Mouse (Mus musculus) kidney, embryonic 15.5 days (tissue): ENCODE measurements at regions not wholly inside any gene's neighbourhood (a gene's known extent, or its start where the extent isn't known, plus 50 kb on each side); places are given as distances from the start of the nearest gene placed in this dataset.
A peak's percentile ranks its signal among the peaks of the same experiment; 100 is the strongest.

ENCODE experiments used
- ATAC-seq: fragments of 200-750 bp; cut with Nextera tagmentation; replicated peaks from 2 replicates; pipeline ENCODE4 v1.8.0; 2017; ENCODE audit warnings: moderate TSS enrichment; ENCODE audit not compliant: low FRiP score
- H3K27ac ChIP-seq: fragments of 300-500 bp; sonication (generic); 2 replicates; pipeline ENCODE4 v1.5.1; 2015; ENCODE audit warnings: mild to moderate bottlenecking, inconsistent platforms
- H3K27me3 ChIP-seq: fragments of 300-500 bp; sonication (generic); 2 replicates; pipeline ENCODE4 v1.6.1; 2015; ENCODE audit warnings: inconsistent platforms
- H3K36me3 ChIP-seq: fragments of 300-500 bp; sonication (generic); 2 replicates; pipeline ENCODE4 v1.6.1; 2015; ENCODE audit warnings: inconsistent platforms
- H3K4me1 ChIP-seq: fragments of 300-500 bp; sonication (generic); 2 replicates; pipeline ENCODE4 v1.6.1; 2015; ENCODE audit warnings: inconsistent platforms
- H3K4me2 ChIP-seq: fragments of 300-500 bp; sonication (generic); 2 replicates; pipeline ENCODE4 v1.6.1; 2015; ENCODE audit warnings: moderate library complexity, mild to moderate bottlenecking, inconsistent platforms
- H3K4me3 ChIP-seq: fragments of 300-500 bp; sonication (generic); replicated peaks from 2 replicates; pipeline ENCODE4 v1.5.1; 2015; ENCODE audit warnings: mild to moderate bottlenecking, inconsistent platforms
- H3K9ac ChIP-seq: fragments of 300-500 bp; sonication (generic); 2 replicates; pipeline ENCODE4 v1.6.1; 2015; ENCODE audit warnings: mild to moderate bottlenecking, inconsistent platforms
- H3K9me3 ChIP-seq: fragments of 300-500 bp; sonication (generic); replicated peaks from 2 replicates; pipeline ENCODE4 v1.6.1; 2016; ENCODE audit warnings: inconsistent platforms
- WGBS: fragments of 180-500 bp; shearing (Covaris S2); methylation state at CpG from one replicate; pipeline ENCODE4 v1.1.7; 2015; ENCODE audit warnings: mixed read lengths; 5-methylcytosine and 5-hydroxymethylcytosine counted together

GRCm38 (mm10) chr12:26867731-26868130, 398.7 kb downstream of the Cmpk2 start:
- H3K36me3 ChIP-seq = no peaks in the 10 kb centered on the region
- ATAC-seq = no peak
- no peaks in the 10 kb centered on the region for H3K9me3 ChIP-seq
- 0 out of 2 replicates have a peak, but pooled peaks cover 5% of the 10 kb centered on the region for H3K4me1 ChIP-seq
- no peak overlapping the region for H3K27ac ChIP-seq
- H3K27me3 ChIP-seq = no peaks in the 10 kb centered on the region
- 83% methylated on average over 6 of the region's 6 CpGs for WGBS
- H3K4me2 ChIP-seq = no peak overlapping the region
- no peak overlapping the region for H3K4me3 ChIP-seq
- H3K9ac ChIP-seq = no peak overlapping the region

DNA sequence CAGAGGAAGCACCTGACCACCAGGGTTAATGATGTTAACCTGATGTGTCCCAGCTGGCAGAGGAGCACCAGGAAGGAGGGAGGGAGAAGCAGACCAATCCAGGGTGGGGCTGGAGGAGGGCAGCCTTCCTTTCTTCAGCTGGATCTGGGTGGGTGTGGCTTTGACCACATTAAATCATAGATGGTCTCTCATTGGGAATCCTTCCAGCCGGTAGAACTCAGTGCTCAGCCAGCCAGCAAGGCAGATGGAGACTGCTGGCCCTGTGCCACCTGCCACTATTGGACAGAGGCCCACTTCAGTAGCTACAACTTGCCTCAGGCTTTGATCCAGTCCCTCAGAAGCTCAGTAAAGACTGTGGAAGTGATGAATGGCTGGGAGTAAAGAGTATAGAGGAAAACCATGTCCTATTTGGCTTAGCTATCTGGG, 386.1 kb downstream of the Cmpk2 start:
- Histone ChIP-seq H3K4me1 (peaks cover 9% of the 10 kb centered on the region), H3K9ac (no peak overlapping the region), H3K9me3 (no peaks in the 10 kb centered on the region), H3K4me2 (no peak overlapping the region), H3K36me3 (no peaks in the 10 kb centered on the region), H3K27ac (0 out of 2 replicates have a peak overlapping the region, but pooled peaks have one; percentile 27), H3K4me3 (no peak overlapping the region), H3K27me3 (no peaks in the 10 kb centered on the region)
- WGBS = 5% methylated on average over 1 of the region's 1 CpGs
- ATAC-seq = peak; percentile 91

DNA sequence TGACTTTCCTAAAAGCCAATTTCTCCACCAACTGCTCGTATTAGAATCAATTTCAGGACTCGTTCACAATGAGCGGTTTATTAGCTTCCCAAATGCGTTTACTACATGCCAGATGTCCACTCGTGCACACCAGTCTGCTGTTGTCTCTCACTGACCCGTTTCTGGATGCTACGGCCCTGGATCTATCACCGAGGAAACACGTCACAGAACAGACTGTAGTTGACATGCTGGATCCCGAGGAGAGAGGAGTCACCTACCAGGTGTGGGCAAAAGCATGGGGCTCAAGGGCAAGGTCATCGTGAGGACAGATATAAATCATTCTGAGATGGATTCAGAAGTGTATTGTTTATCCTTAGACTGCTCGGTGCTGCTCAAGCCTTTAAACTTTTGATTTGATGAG, 375.9 kb downstream of the Cmpk2 start:
- WGBS = 52% methylated on average over 12 of the region's 12 CpGs
- Histone ChIP-seq H3K4me2 (no peak overlapping the region), H3K4me1 (no peaks in the 10 kb centered on the region), H3K4me3 (no peak overlapping the region), H3K27ac (no peak overlapping the region), H3K9ac (no peak overlapping the region), H3K27me3 (no peaks in the 10 kb centered on the region), H3K36me3 (no peaks in the 10 kb centered on the region), H3K9me3 (no peaks in the 10 kb centered on the region)
- no peak for ATAC-seq

DNA sequence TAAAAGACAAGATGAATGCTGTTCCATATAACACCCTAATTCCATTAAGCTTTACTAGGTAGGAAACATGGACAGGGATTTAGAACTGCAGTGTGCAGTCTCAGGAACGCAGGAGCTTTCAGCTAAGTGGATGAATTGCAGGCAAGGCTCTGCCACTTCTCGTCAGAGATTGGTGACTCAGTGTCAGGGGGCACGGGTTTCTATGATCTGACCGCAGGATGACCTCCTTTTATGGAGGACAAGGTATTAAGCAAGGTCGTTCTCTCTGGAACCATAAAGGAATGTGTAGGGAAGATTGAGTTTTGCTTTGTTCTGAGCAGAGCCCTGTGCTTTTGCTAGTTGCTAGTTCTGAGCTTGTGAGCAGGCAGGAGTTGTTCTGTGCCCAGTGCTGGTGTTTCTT, 373.7 kb downstream of the Cmpk2 start:
- 7% methylated on average over 5 of the region's 5 CpGs for WGBS
- H3K9ac ChIP-seq = no peak overlapping the region
- no peaks in the 10 kb centered on the region for H3K4me1 ChIP-seq
- 0 out of 2 replicates have a peak overlapping the region, but pooled peaks have one; percentile 18 for H3K27ac ChIP-seq
- ATAC-seq = no peak
- H3K36me3 ChIP-seq = no peaks in the 10 kb centered on the region
- no peaks in the 10 kb centered on the region for H3K9me3 ChIP-seq
- H3K4me2 ChIP-seq = no peak overlapping the region
- no peak overlapping the region for H3K4me3 ChIP-seq
- no peaks in the 10 kb centered on the region for H3K27me3 ChIP-seq

- Histone ChIP-seq H3K4me2 (no peak overlapping the region), H3K4me3 (no peak overlapping the region), H3K27ac (no peak overlapping the region), H3K36me3 (no peaks in the 10 kb centered on the region), H3K4me1 (0 out of 2 replicates have a peak, but pooled peaks cover 3% of the 10 kb centered on the region), H3K9ac (no peak overlapping the region), H3K27me3 (no peaks in the 10 kb centered on the region), H3K9me3 (no peaks in the 10 kb centered on the region)
- no peak for ATAC-seq
- WGBS = 75% methylated on average over 3 of the region's 3 CpGs
Observed at GRCm38 (mm10) chr12:26821257-26821968, 352.4 kb downstream of the Cmpk2 start.

- Histone ChIP-seq H3K27me3 (no peaks in the 10 kb centered on the region), H3K9me3 (no peaks in the 10 kb centered on the region), H3K36me3 (no peaks in the 10 kb centered on the region), H3K9ac (no peak overlapping the region), H3K27ac (no peak overlapping the region), H3K4me1 (0 out of 2 replicates have a peak, but pooled peaks cover 3% of the 10 kb centered on the region), H3K4me3 (no peak overlapping the region), H3K4me2 (no peak overlapping the region)
- no peak for ATAC-seq
- 81% methylated on average over 3 of the region's 3 CpGs for WGBS
Observed at GRCm38 (mm10) chr12:26817866-26818265, 348.9 kb downstream of the Cmpk2 start.

DNA sequence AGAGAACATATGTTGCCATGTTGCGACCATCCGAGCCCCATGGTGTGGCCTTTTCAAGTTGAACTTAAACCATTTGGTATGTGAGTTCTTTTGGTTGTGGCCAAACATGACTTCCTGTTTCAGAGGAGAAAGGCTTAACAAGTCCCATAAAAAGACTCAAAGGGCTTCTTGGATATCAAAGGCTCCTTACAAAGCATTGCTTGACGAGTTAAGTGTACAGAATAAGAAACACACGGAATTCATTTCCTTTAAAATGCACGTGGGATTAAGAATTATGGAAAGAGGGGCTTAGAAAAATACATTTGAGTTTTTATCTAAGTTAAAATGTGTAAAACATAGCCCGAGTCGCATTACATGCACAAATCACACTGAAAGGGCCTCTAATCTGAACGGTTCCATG, 346.8 kb downstream of the Cmpk2 start:
- Histone ChIP-seq H3K9ac (no peak overlapping the region), H3K4me1 (no peaks in the 10 kb centered on the region), H3K27ac (no peak overlapping the region), H3K36me3 (no peaks in the 10 kb centered on the region), H3K27me3 (no peaks in the 10 kb centered on the region), H3K9me3 (no peaks in the 10 kb centered on the region), H3K4me2 (no peak overlapping the region), H3K4me3 (no peak overlapping the region)
- ATAC-seq = no peak
- 60% methylated on average over 8 of the region's 8 CpGs for WGBS

DNA sequence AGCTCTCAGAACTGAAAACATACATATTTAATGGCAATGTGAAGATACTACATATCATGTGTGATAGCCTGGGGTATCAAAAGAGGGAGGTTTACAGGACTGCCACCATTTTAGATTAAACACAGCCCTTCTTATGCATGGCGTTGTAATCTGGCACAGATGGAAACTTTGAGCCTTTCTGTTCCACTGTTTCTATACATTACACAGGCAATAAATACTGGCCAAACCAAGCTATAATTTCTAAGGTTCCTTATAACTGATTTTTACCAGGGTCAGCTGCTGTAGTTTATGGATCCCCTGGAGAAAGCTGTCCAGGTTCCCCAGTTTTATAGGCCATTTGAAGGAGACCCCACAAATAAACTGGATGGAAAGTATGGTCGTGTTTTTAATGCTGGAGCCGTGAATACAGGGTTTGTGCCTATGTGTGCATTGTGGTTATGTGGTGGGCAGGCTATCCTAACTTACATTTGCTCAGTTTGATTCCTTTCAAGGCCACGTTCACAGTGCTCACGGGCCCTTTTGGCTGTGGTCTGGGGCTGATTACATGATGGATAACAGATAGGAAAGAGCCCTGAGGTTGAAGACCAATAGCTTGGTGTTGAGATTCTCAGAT, 341.7 kb downstream of the Cmpk2 start:
- H3K4me3 ChIP-seq = no peak overlapping the region
- H3K27ac ChIP-seq = no peak overlapping the region
- H3K4me1 ChIP-seq = peaks cover 6% of the 10 kb centered on the region
- no peaks in the 10 kb centered on the region for H3K9me3 ChIP-seq
- no peak overlapping the region for H3K9ac ChIP-seq
- H3K27me3 ChIP-seq = no peaks in the 10 kb centered on the region
- H3K4me2 ChIP-seq = no peak overlapping the region
- WGBS = 83% methylated on average over 5 of the region's 5 CpGs
- ATAC-seq = no peak
- H3K36me3 ChIP-seq = no peaks in the 10 kb centered on the region

GRCm38 (mm10) chr12:26809670-26810069, 340.7 kb downstream of the Cmpk2 start:
- Histone ChIP-seq H3K4me2 (no peak overlapping the region), H3K9ac (no peak overlapping the region), H3K36me3 (no peaks in the 10 kb centered on the region), H3K4me3 (no peak overlapping the region), H3K9me3 (no peaks in the 10 kb centered on the region), H3K27ac (no peak overlapping the region), H3K4me1 (peaks cover 6% of the 10 kb centered on the region), H3K27me3 (no peaks in the 10 kb centered on the region)
- WGBS = 5% methylated on average over 4 of the region's 4 CpGs
- peak; percentile 70; the same call in 1 of the 2 replicates for ATAC-seq

GRCm38 (mm10) chr12:26802542-26802941, 333.5 kb downstream of the Cmpk2 start:
- no peak for ATAC-seq
- 91% methylated on average over 5 of the region's 5 CpGs for WGBS
- H3K36me3 ChIP-seq = no peaks in the 10 kb centered on the region
- H3K27ac ChIP-seq = no peak overlapping the region
- H3K4me3 ChIP-seq = no peak overlapping the region
- H3K4me2 ChIP-seq = no peak overlapping the region
- no peaks in the 10 kb centered on the region for H3K4me1 ChIP-seq
- no peaks in the 10 kb centered on the region for H3K27me3 ChIP-seq
- no peak overlapping the region for H3K9ac ChIP-seq
- H3K9me3 ChIP-seq = no peaks in the 10 kb centered on the region

- Histone ChIP-seq H3K9ac (no peak overlapping the region), H3K4me1 (no peaks in the 10 kb centered on the region), H3K4me3 (no peak overlapping the region), H3K36me3 (no peaks in the 10 kb centered on the region), H3K9me3 (no peaks in the 10 kb centered on the region), H3K4me2 (no peak overlapping the region), H3K27me3 (no peaks in the 10 kb centered on the region), H3K27ac (no peak overlapping the region)
- ATAC-seq = no peak
- WGBS = 72% methylated on average over 6 of the region's 6 CpGs
Observed at GRCm38 (mm10) chr12:26799310-26799709, 330.3 kb downstream of the Cmpk2 start.

GRCm38 (mm10) chr12:26796367-26796766, 327.4 kb downstream of the Cmpk2 start:
- H3K9me3 ChIP-seq = no peaks in the 10 kb centered on the region
- H3K4me1 ChIP-seq = no peaks in the 10 kb centered on the region
- H3K36me3 ChIP-seq = no peaks in the 10 kb centered on the region
- H3K27me3 ChIP-seq = no peaks in the 10 kb centered on the region
- H3K9ac ChIP-seq = no peak overlapping the region
- ATAC-seq = no peak
- WGBS = 87% methylated on average over 2 of the region's 2 CpGs
- H3K4me3 ChIP-seq = no peak overlapping the region
- no peak overlapping the region for H3K4me2 ChIP-seq
- no peak overlapping the region for H3K27ac ChIP-seq
